In genomic region chr6:120982314-120982713, GRCm38 (mm10) we compare ENCODE assay signal across 14 mouse cellular contexts.
"Had no signal": no experiment of that assay in that cellular context is flagged by ENCODE, and none has a peak within 500 bp of the region (broad histone marks: within the 10 kb centered on the region; RNA-seq: fewer than 3 reads in every experiment).

No protein-coding gene starts in this region.

- DNase-seq: lung, adult 18-20 months; lung, embryonic 14.5 days; lung, postnatal 4 days; right cerebral cortex, postnatal 14 days; thymus, adult 18-20 months; thymus, postnatal 14 days; thymus, postnatal 36 days had no signal

- H3K36me3 ChIP-seq: stomach, embryonic 15.5 days had no signal

- H3K27me3 ChIP-seq: midbrain, embryonic 13.5 days; neural tube, embryonic 12.5 days; stomach, embryonic 15.5 days had no signal

- H3K4me2 ChIP-seq: lung, embryonic 14.5 days; midbrain, embryonic 11.5 days; midbrain, embryonic 13.5 days; neural tube, embryonic 12.5 days; stomach, embryonic 15.5 days had no signal

- H3K9ac ChIP-seq: lung, embryonic 14.5 days; midbrain, embryonic 13.5 days; neural tube, embryonic 12.5 days; stomach, embryonic 15.5 days had no signal

- ATAC-seq: midbrain, embryonic 13.5 days; midbrain, embryonic 16.5 days had no signal

- H3K9me3 ChIP-seq: megakaryocyte, embryonic 14.5 days; midbrain, embryonic 13.5 days; neural tube, embryonic 12.5 days; stomach, embryonic 15.5 days had no signal

- H3K4me3 ChIP-seq: megakaryocyte, embryonic 14.5 days; midbrain, embryonic 13.5 days; myocyte; neural tube, embryonic 12.5 days; stomach, embryonic 15.5 days had no signal

- H3K27ac ChIP-seq: midbrain, embryonic 13.5 days; neural tube, embryonic 12.5 days; stomach, embryonic 15.5 days had no signal
